Mouse (Mus musculus): ENCODE measurements around the gene Gclm.
A peak's percentile ranks its signal among the peaks of the same experiment; 100 is the strongest.
"Not testable (repeated sequence)": the region's sequence is repeated elsewhere in the genome, so short reads cannot be mapped to it uniquely, and the experiment has no call there.

The Gclm gene

GRCm38 (mm10) chr3:122245215-122245877 is at the start of gene Gclm:
TSS of gene Gclm (plus strand) at chr3:122245557.
- DNase-seq (ENCODE audit: low spot score in 2 of 2) = peak; percentile 86 to 89

GRCm38 (mm10) chr3:122196621-122197298 is 48.6 kb upstream of the Gclm start:
- no peak for DNase-seq (ENCODE audit: low spot score in 2 of 2)

GRCm38 (mm10) chr3:122198532-122198931 is 46.8 kb upstream of the Gclm start:
- no peak for DNase-seq (ENCODE audit: low spot score in 2 of 2)

- DNase-seq (ENCODE audit: low spot score in 2 of 2) = no peak
Observed at GRCm38 (mm10) chr3:122198966-122199381, 46.4 kb upstream of the Gclm start.

- DNase-seq (ENCODE audit: low spot score in 2 of 2) = no peak
Observed at GRCm38 (mm10) chr3:122199600-122199999, 45.8 kb upstream of the Gclm start.

GRCm38 (mm10) chr3:122200017-122200416 is 45.3 kb upstream of the Gclm start:
- DNase-seq (ENCODE audit: low spot score in 2 of 2) = no peak

- no peak for DNase-seq (ENCODE audit: low spot score in 2 of 2)
Observed at GRCm38 (mm10) chr3:122200447-122200846, 44.9 kb upstream of the Gclm start.

- DNase-seq (ENCODE audit: low spot score in 2 of 2) = peak; percentile 5 to 15
Observed at GRCm38 (mm10) chr3:122202307-122202732, 43.0 kb upstream of the Gclm start.

GRCm38 (mm10) chr3:122203675-122204329 is 41.6 kb upstream of the Gclm start:
- DNase-seq (ENCODE audit: low spot score in 2 of 2) = no peak

- DNase-seq (ENCODE audit: low spot score in 2 of 2) = no peak
Observed at GRCm38 (mm10) chr3:122205753-122206152, 39.6 kb upstream of the Gclm start.

- no peak for DNase-seq (ENCODE audit: low spot score in 2 of 2)
Observed at GRCm38 (mm10) chr3:122206279-122207070, 38.9 kb upstream of the Gclm start.

GRCm38 (mm10) chr3:122207766-122208165 is 37.6 kb upstream of the Gclm start:
- DNase-seq (ENCODE audit: low spot score in 2 of 2) = no peak

GRCm38 (mm10) chr3:122208296-122209225 is 36.8 kb upstream of the Gclm start:
- no peak for DNase-seq (ENCODE audit: low spot score in 2 of 2)

- DNase-seq (ENCODE audit: low spot score in 2 of 2) = no peak
Observed at GRCm38 (mm10) chr3:122209511-122209910, 35.8 kb upstream of the Gclm start.

GRCm38 (mm10) chr3:122210434-122210833 is 34.9 kb upstream of the Gclm start:
- no peak for DNase-seq (ENCODE audit: low spot score in 2 of 2)

- no peak for DNase-seq (ENCODE audit: low spot score in 2 of 2)
Observed at GRCm38 (mm10) chr3:122210846-122211245, 34.5 kb upstream of the Gclm start.

GRCm38 (mm10) chr3:122211446-122212125 is 33.8 kb upstream of the Gclm start:
- no peak for DNase-seq (ENCODE audit: low spot score in 2 of 2)

GRCm38 (mm10) chr3:122221240-122222036 is 23.9 kb upstream of the Gclm start:
- no peak for DNase-seq (ENCODE audit: low spot score in 2 of 2)

GRCm38 (mm10) chr3:122226972-122227371 is 18.4 kb upstream of the Gclm start:
- DNase-seq (ENCODE audit: low spot score in 2 of 2) = not testable (repeated sequence)
